Mouse (Mus musculus): ENCODE results near the gene Sik3. TPM values are rescaled to one million over a fixed set of nuclear protein-coding genes. Genes with fewer than 3 reads are reported as not detected.

The Sik3 gene
- polyA plus RNA-seq, 1 experiment from 2014 or later = 10.8 TPM

GRCm38 (mm10) chr9:46026058-46026849 lies 13.6 kb downstream of the Sik3 start:
- WGBS = 90% methylated on average over 9 of the region's 9 CpGs

GRCm38 (mm10) chr9:46027994-46028393 lies 15.4 kb downstream of the Sik3 start:
- 21% methylated on average over 8 of the region's 8 CpGs for WGBS
- DNase-seq (ENCODE audit: low spot score) = no peak
- Histone ChIP-seq H3K9ac (ENCODE audit: low read length) (no peak overlapping the region), H3K27ac (ENCODE audit: low read depth, low read length) (no peak overlapping the region), H3K4me1 (ENCODE audit: control insufficient read depth, insufficient read depth, low read length) (0 out of 2 replicates have a peak, but pooled peaks cover 4% of the 10 kb centered on the region), H3K9me3 (ENCODE audit: control insufficient read depth, low read length) (no peaks in the 10 kb centered on the region), H3K27me3 (ENCODE audit: control insufficient read depth, insufficient read depth, low read length) (no peaks in the 10 kb centered on the region), H3K4me2 (ENCODE audit: low read depth) (no peak overlapping the region), H3K4me3 (ENCODE audit: low read depth, low read length) (no peak overlapping the region), H3K36me3 (ENCODE audit: control insufficient read depth, insufficient read depth, low read length) (no peaks in the 10 kb centered on the region)
- no peak for ATAC-seq (ENCODE audit: insufficient read depth, low FRiP score, low TSS enrichment)

More at GRCm38 (mm10) chr9:46026058-46026849, 13.6 kb downstream of the Sik3 start:
- no peaks in the 10 kb centered on the region for H3K27me3 ChIP-seq (ENCODE audit: control insufficient read depth, insufficient read depth, low read length)
- H3K9ac ChIP-seq (ENCODE audit: low read length) = no peak overlapping the region
- H3K27ac ChIP-seq (ENCODE audit: low read depth, low read length) = no peak overlapping the region
- ATAC-seq (ENCODE audit: insufficient read depth, low FRiP score, low TSS enrichment) (no peak), DNase-seq (ENCODE audit: low spot score) (no peak)
- no peak overlapping the region for H3K4me2 ChIP-seq (ENCODE audit: low read depth)
- H3K9me3 ChIP-seq (ENCODE audit: control insufficient read depth, low read length) = no peaks in the 10 kb centered on the region
- no peak overlapping the region for H3K4me3 ChIP-seq (ENCODE audit: low read depth, low read length)
- H3K4me1 ChIP-seq (ENCODE audit: control insufficient read depth, insufficient read depth, low read length) = 0 out of 2 replicates have a peak, but pooled peaks cover 4% of the 10 kb centered on the region
- H3K36me3 ChIP-seq (ENCODE audit: control insufficient read depth, insufficient read depth, low read length) = no peaks in the 10 kb centered on the region; the same call in 1 of the 2 replicates

DNA sequence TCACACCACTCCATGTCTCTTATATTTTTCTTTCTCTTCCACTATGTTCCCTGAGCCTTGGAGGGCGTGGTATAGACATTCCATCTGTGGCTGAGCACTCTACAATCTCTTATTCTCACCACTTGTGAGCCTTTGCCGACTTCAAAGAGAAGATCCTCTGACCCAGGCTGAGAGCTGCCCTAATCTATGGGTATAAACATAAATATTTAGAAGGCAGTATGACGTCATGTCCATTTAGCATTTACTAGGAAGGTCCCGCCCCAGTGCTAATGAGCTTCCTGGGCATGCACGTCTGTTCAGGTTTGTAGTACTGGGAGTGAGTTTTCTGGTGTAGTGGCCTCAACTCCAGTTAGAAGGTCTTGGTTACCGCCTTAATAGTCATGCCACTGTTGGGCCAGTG lies 16.9 kb downstream of the Sik3 start:
- WGBS = 77% methylated on average over 6 of the region's 6 CpGs
- no peaks in the 10 kb centered on the region for H3K36me3 ChIP-seq (ENCODE audit: control insufficient read depth, insufficient read depth, low read length)

DNA sequence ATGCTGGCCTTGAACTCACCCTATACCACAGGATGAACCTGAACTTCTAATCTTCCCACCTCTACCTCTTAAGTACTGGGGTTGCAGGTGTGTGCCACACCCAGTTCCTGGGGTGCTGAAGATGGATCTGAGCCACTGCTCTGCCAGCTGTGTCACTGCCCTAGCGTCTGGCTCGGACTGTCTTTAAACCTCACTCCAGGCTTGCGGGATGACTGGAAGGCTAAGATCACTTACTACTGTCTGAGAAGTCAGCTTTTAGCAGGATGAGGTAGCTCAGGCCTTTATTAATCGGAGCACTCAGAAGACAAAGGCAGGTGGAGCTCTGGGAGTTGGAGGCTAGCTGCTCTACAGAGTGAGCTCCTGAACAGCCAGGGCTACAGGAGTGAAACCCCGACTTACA lies 17.6 kb downstream of the Sik3 start:
- H3K36me3 ChIP-seq (ENCODE audit: control insufficient read depth, insufficient read depth, low read length) = no peaks in the 10 kb centered on the region
- H3K9me3 ChIP-seq (ENCODE audit: control insufficient read depth, low read length) = no peaks in the 10 kb centered on the region
- no peak overlapping the region for H3K9ac ChIP-seq (ENCODE audit: low read length)
- H3K4me2 ChIP-seq (ENCODE audit: low read depth) = no peak overlapping the region
- WGBS = 81% methylated on average over 5 of the region's 5 CpGs
- no peaks in the 10 kb centered on the region for H3K27me3 ChIP-seq (ENCODE audit: control insufficient read depth, insufficient read depth, low read length)
- ATAC-seq (ENCODE audit: insufficient read depth, low FRiP score, low TSS enrichment) = no peak
- no peak overlapping the region for H3K4me3 ChIP-seq (ENCODE audit: low read depth, low read length)
- 0 out of 2 replicates have a peak, but pooled peaks cover 4% of the 10 kb centered on the region for H3K4me1 ChIP-seq (ENCODE audit: control insufficient read depth, insufficient read depth, low read length)
- H3K27ac ChIP-seq (ENCODE audit: low read depth, low read length) = no peak overlapping the region
- DNase-seq (ENCODE audit: low spot score) = no peak

More for the DNA sequence above, 16.9 kb downstream of the Sik3 start:
- no peak for ATAC-seq (ENCODE audit: insufficient read depth, low FRiP score, low TSS enrichment)
- H3K4me1 ChIP-seq (ENCODE audit: control insufficient read depth, insufficient read depth, low read length) = 0 out of 2 replicates have a peak, but pooled peaks cover 4% of the 10 kb centered on the region
- no peak overlapping the region for H3K4me3 ChIP-seq (ENCODE audit: low read depth, low read length)
- no peaks in the 10 kb centered on the region for H3K27me3 ChIP-seq (ENCODE audit: control insufficient read depth, insufficient read depth, low read length)
- H3K4me2 ChIP-seq (ENCODE audit: low read depth) = no peak overlapping the region
- H3K27ac ChIP-seq (ENCODE audit: low read depth, low read length) = no peak overlapping the region
- H3K9me3 ChIP-seq (ENCODE audit: control insufficient read depth, low read length) = no peaks in the 10 kb centered on the region
- no peak for DNase-seq (ENCODE audit: low spot score)
- no peak overlapping the region for H3K9ac ChIP-seq (ENCODE audit: low read length)

DNA sequence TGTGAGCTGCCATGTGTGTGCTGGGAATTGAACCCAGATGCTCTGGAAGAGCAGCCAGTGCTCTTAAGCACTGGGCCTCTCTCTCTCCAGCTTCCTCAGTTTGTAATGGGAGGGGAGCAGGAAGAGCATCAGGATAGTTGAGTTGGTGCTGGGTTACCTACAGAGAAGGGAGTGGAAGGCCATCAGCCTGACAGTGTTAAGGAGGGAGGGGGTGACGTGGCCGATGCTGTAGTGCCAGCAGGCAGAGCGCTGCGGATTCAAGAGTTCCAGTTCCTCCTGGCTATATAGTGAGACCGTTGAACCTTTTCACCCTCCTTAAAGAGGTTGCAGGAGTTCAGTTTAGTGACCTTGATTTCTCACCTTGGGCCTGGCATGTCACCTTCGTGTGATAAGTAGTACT lies 18.3 kb downstream of the Sik3 start:
- Histone ChIP-seq H3K9me3 (ENCODE audit: control insufficient read depth, low read length) (no peaks in the 10 kb centered on the region), H3K27me3 (ENCODE audit: control insufficient read depth, insufficient read depth, low read length) (no peaks in the 10 kb centered on the region), H3K36me3 (ENCODE audit: control insufficient read depth, insufficient read depth, low read length) (no peaks in the 10 kb centered on the region), H3K27ac (ENCODE audit: low read depth, low read length) (no peak overlapping the region), H3K4me1 (ENCODE audit: control insufficient read depth, insufficient read depth, low read length) (0 out of 2 replicates have a peak, but pooled peaks cover 4% of the 10 kb centered on the region), H3K4me2 (ENCODE audit: low read depth) (no peak overlapping the region), H3K9ac (ENCODE audit: low read length) (no peak overlapping the region), H3K4me3 (ENCODE audit: low read depth, low read length) (no peak overlapping the region)
- DNase-seq (ENCODE audit: low spot score) = no peak
- WGBS = 77% methylated on average over 6 of the region's 6 CpGs
- no peak for ATAC-seq (ENCODE audit: insufficient read depth, low FRiP score, low TSS enrichment)

DNA sequence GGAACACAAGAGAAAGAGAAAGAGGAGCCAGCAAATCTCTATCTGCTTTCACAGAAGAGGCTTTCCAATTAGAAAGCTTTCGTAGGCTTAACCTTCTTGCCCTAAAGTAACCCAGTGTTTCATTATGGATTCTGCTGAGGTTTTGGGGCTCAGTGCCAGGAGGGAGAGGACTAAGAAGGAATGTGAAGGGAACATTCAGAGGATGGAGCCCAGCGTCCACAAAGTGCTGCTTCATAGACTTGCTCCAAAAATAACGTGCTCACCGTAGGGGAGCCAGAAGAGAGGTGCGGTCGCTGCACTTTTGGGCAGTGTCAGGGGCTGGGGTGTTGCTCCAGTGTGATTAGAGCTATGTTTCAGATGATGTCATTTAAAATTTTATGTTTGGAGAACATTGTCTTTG lies 19.6 kb downstream of the Sik3 start:
- WGBS = 84% methylated on average over 6 of the region's 6 CpGs
- H3K27ac ChIP-seq (ENCODE audit: low read depth, low read length) = no peak overlapping the region
- no peak overlapping the region for H3K9ac ChIP-seq (ENCODE audit: low read length)
- no peaks in the 10 kb centered on the region for H3K36me3 ChIP-seq (ENCODE audit: control insufficient read depth, insufficient read depth, low read length)
- DNase-seq (ENCODE audit: low spot score) (no peak), ATAC-seq (ENCODE audit: insufficient read depth, low FRiP score, low TSS enrichment) (no peak)
- H3K4me1 ChIP-seq (ENCODE audit: control insufficient read depth, insufficient read depth, low read length) = 0 out of 2 replicates have a peak, but pooled peaks cover 4% of the 10 kb centered on the region
- H3K9me3 ChIP-seq (ENCODE audit: control insufficient read depth, low read length) = no peaks in the 10 kb centered on the region
- H3K4me2 ChIP-seq (ENCODE audit: low read depth) = no peak overlapping the region
- H3K27me3 ChIP-seq (ENCODE audit: control insufficient read depth, insufficient read depth, low read length) = no peaks in the 10 kb centered on the region
- no peak overlapping the region for H3K4me3 ChIP-seq (ENCODE audit: low read depth, low read length)

GRCm38 (mm10) chr9:46033058-46033457 lies 20.4 kb downstream of the Sik3 start:
- no peaks in the 10 kb centered on the region for H3K9me3 ChIP-seq (ENCODE audit: control insufficient read depth, low read length)
- no peaks in the 10 kb centered on the region for H3K27me3 ChIP-seq (ENCODE audit: control insufficient read depth, insufficient read depth, low read length)
- H3K4me1 ChIP-seq (ENCODE audit: control insufficient read depth, insufficient read depth, low read length) = 0 out of 2 replicates have a peak, but pooled peaks cover 2% of the 10 kb centered on the region
- no peak for DNase-seq (ENCODE audit: low spot score)
- no peak overlapping the region for H3K4me2 ChIP-seq (ENCODE audit: low read depth)
- 94% methylated on average over 1 of the region's 1 CpGs for WGBS
- H3K9ac ChIP-seq (ENCODE audit: low read length) = no peak overlapping the region
- H3K4me3 ChIP-seq (ENCODE audit: low read depth, low read length) = no peak overlapping the region
- no peak for ATAC-seq (ENCODE audit: insufficient read depth, low FRiP score, low TSS enrichment)
- no peaks in the 10 kb centered on the region for H3K36me3 ChIP-seq (ENCODE audit: control insufficient read depth, insufficient read depth, low read length)
- no peak overlapping the region for H3K27ac ChIP-seq (ENCODE audit: low read depth, low read length)

DNA sequence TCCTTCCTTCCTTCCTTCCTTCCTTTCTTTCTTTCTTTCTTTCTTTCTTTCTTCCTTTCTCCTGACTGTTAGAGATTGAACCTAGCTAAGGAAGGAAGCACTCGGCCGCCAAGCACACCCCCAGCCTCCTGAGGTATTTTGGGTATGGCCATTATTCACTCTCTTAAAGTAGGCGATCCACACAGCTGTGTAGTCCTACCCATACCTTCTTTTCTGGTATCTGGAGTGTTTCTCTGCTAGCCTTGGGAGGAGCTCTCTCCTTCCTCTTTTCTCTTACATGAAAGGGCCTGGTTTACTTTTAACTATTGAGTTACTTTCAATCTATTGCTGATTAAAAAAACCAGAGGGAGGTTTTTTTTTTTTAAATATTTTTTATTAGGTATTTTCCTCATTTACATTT lies 21.2 kb downstream of the Sik3 start:
- ATAC-seq (ENCODE audit: insufficient read depth, low FRiP score, low TSS enrichment) = no peak
- no peaks in the 10 kb centered on the region for H3K36me3 ChIP-seq (ENCODE audit: control insufficient read depth, insufficient read depth, low read length)
- no peak overlapping the region for H3K9ac ChIP-seq (ENCODE audit: low read length)
- DNase-seq (ENCODE audit: low spot score) = no peak
- WGBS = 92% methylated on average over 3 of the region's 3 CpGs
- H3K4me1 ChIP-seq (ENCODE audit: control insufficient read depth, insufficient read depth, low read length) = 0 out of 2 replicates have a peak, but pooled peaks cover 2% of the 10 kb centered on the region
- no peaks in the 10 kb centered on the region for H3K27me3 ChIP-seq (ENCODE audit: control insufficient read depth, insufficient read depth, low read length)
- no peak overlapping the region for H3K4me2 ChIP-seq (ENCODE audit: low read depth)
- no peak overlapping the region for H3K27ac ChIP-seq (ENCODE audit: low read depth, low read length)
- no peaks in the 10 kb centered on the region for H3K9me3 ChIP-seq (ENCODE audit: control insufficient read depth, low read length)
- no peak overlapping the region for H3K4me3 ChIP-seq (ENCODE audit: low read depth, low read length)

DNA sequence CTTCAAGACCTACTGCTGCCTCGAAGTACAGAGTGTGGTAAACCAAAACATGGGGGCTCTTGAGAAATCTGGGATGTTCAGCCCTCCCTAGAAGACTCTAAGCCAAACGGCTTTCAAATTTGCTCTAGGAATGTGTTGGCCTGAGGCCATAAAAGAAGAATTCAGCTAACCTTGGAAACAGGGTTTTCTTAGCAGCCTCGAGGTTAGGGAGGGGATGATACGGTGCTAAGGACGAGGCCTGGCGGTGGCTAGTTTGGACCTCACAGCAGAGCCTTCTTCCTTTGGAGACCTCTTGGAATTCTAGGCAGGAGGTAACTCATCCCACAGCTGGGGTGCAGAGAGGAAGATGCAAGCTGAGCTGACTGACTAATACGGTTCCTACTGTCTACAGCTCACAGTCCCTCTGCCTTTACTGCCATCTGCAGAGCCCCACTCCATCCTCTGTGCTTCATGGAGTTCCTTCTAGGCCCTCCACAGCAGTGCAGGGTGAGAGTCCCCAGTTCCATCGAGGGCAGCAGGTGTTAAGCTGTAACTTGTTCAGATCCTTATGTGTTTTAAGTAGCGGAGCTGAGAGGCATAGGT lies 22.8 kb downstream of the Sik3 start:
- no peaks in the 10 kb centered on the region for H3K27me3 ChIP-seq (ENCODE audit: control insufficient read depth, insufficient read depth, low read length)
- ATAC-seq (ENCODE audit: insufficient read depth, low FRiP score, low TSS enrichment) (no peak), DNase-seq (ENCODE audit: low spot score) (no peak)
- no peaks in the 10 kb centered on the region for H3K9me3 ChIP-seq (ENCODE audit: control insufficient read depth, low read length)
- H3K36me3 ChIP-seq (ENCODE audit: control insufficient read depth, insufficient read depth, low read length) = no peaks in the 10 kb centered on the region
- H3K4me3 ChIP-seq (ENCODE audit: low read depth, low read length) = no peak overlapping the region
- no peak overlapping the region for H3K4me2 ChIP-seq (ENCODE audit: low read depth)
- no peaks in the 10 kb centered on the region for H3K4me1 ChIP-seq (ENCODE audit: control insufficient read depth, insufficient read depth, low read length)
- H3K27ac ChIP-seq (ENCODE audit: low read depth, low read length) = no peak overlapping the region
- 72% methylated on average over 9 of the region's 9 CpGs for WGBS
- H3K9ac ChIP-seq (ENCODE audit: low read length) = no peak overlapping the region

Data from neural tube, embryonic 11.5 days (tissue).